Comparison of ENCODE assay signal across 21 mouse cellular contexts in the genomic region with DNA sequence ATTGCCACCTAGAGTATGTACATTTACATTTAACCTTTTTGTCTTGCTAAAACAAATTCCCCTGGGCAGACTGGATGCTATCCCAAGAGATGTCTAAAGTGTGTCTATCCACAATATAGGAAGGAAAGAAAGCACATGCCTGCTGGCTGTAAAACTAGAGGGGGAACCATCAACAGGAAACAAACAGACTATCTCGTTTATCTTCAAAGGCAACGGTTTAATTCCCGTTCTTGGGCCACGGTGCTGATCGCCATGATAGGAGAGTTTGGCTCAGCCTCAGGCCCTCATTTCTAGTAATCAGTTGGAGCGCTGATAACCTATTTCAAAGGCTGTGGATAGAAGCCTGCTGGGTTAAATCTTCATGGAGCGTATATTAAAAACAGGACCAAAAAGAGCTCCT.
DNase-seq lines count a peak whose midpoint lies in the region; ATAC-seq and TF ChIP-seq lines count a peak whose summit lies in the region.
"Had no signal": no experiment of that assay in that cellular context is flagged by ENCODE, and none has a peak within 500 bp of the region (broad histone marks: within the 10 kb centered on the region; RNA-seq: fewer than 3 reads in every experiment).

No protein-coding gene starts in this region.

- peaks cover 3% of the 10 kb centered on the region; the same call in 1 of the 2 replicates for H3K36me3 ChIP-seq in heart, adult 2 months (ENCODE audit: control insufficient read depth, insufficient read depth, low read length)
- no peaks in the 10 kb centered on the region for H3K36me3 ChIP-seq in hindbrain, embryonic 14.5 days (replicated peaks; ENCODE audit: control insufficient read depth, insufficient read depth)
- peaks cover 46% of the 10 kb centered on the region for H3K36me3 ChIP-seq in hindbrain, embryonic 10.5 days
- H3K36me3 ChIP-seq in lung, postnatal 0 days (ENCODE audit: insufficient read depth, low read length) = peaks cover 4% of the 10 kb centered on the region; the same call in 1 of the 2 replicates
- H3K36me3 ChIP-seq: forebrain, embryonic 15.5 days had no signal

- peak; percentile 0 for DNase-seq in heart, adult 11 months
- DNase-seq in heart, adult 2 months = no peak
- DNase-seq in hindbrain, embryonic 14.5 days (ENCODE audit: low spot score) = no peak
- no peak for DNase-seq in hindbrain, embryonic 10.5 days (ENCODE audit: low spot score)
- DNase-seq in liver = no peak
- no peak for DNase-seq in lung, postnatal 0 days (ENCODE audit: low spot score)
- DNase-seq: adrenal gland, adult 8-10 months; adrenal gland, postnatal 14 days; adrenal gland, postnatal 36 days; cerebellum, adult 11-12 months; cerebellum, adult 2 months; cerebellum, adult 9-10 months; cerebellum, postnatal 10 days; cerebellum, postnatal 25 days; forebrain, postnatal 0 days had no signal

- H3K9ac ChIP-seq in heart, adult 2 months (ENCODE audit: low read depth, low read length) = no peak overlapping the region
- no peak overlapping the region for H3K9ac ChIP-seq in hindbrain, embryonic 14.5 days
- no peak overlapping the region for H3K9ac ChIP-seq in lung, postnatal 0 days (replicated peaks; ENCODE audit: low read depth)
- H3K9ac ChIP-seq: embryonic facial prominence, embryonic 13.5 days; forebrain, embryonic 13.5 days; forebrain, embryonic 15.5 days; forebrain, postnatal 0 days had no signal

- no peaks in the 10 kb centered on the region for H3K79me2 ChIP-seq in heart, adult 2 months (replicated peaks; ENCODE audit: control insufficient read depth, insufficient read depth, low read length)

- no peak for TF ChIP-seq EP300 in heart, adult 2 months (IDR thresholded peaks at IDR 0.05; ENCODE audit: insufficient read depth, low read depth, low read length)
- TF ChIP-seq EP300 in lung, postnatal 0 days (IDR thresholded peaks at IDR 0.05) = no peak

- no peak overlapping the region for H3K4me2 ChIP-seq in hindbrain, embryonic 14.5 days (replicated peaks)
- no peak overlapping the region for H3K4me2 ChIP-seq in lung, postnatal 0 days (replicated peaks; ENCODE audit: low read depth, low read length)
- H3K4me2 ChIP-seq: embryonic facial prominence, embryonic 13.5 days; forebrain, embryonic 13.5 days; forebrain, embryonic 15.5 days had no signal

- TF ChIP-seq CTCF in heart, adult 2 months (IDR thresholded peaks at IDR 0.05) = no peak
- TF ChIP-seq CTCF in lung, postnatal 0 days (IDR thresholded peaks at IDR 0.05) = no peak

- H3K4me1 ChIP-seq in heart, adult 2 months (ENCODE audit: control insufficient read depth, insufficient read depth, low read length) = no peaks in the 10 kb centered on the region
- peaks cover 27% of the 10 kb centered on the region for H3K4me1 ChIP-seq in hindbrain, embryonic 14.5 days (replicated peaks; ENCODE audit: control insufficient read depth, insufficient read depth, low read length)
- peaks cover 22% of the 10 kb centered on the region for H3K4me1 ChIP-seq in hindbrain, embryonic 10.5 days (replicated peaks)
- no peaks in the 10 kb centered on the region for H3K4me1 ChIP-seq in lung, postnatal 0 days (ENCODE audit: insufficient read depth, low read depth, low read length)

- H3K27ac ChIP-seq in heart, adult 2 months = no peak overlapping the region
- 0 out of 2 replicates have a peak overlapping the region, but pooled peaks have one; percentile 17 for H3K27ac ChIP-seq in hindbrain, embryonic 14.5 days
- no peak overlapping the region for H3K27ac ChIP-seq in hindbrain, embryonic 10.5 days
- H3K27ac ChIP-seq in lung, postnatal 0 days (ENCODE audit: low read length) = no peak overlapping the region
- H3K27ac ChIP-seq: embryonic facial prominence, embryonic 13.5 days; forebrain, embryonic 13.5 days; forebrain, embryonic 15.5 days had no signal

- H3K27me3 ChIP-seq in heart, adult 2 months (ENCODE audit: control insufficient read depth, insufficient read depth, low read length) = no peaks in the 10 kb centered on the region
- H3K27me3 ChIP-seq in hindbrain, embryonic 14.5 days (ENCODE audit: control insufficient read depth, insufficient read depth, low read length) = no peaks in the 10 kb centered on the region
- H3K27me3 ChIP-seq in hindbrain, embryonic 10.5 days (ENCODE audit: insufficient read depth, poor library complexity, severe bottlenecking) = no peaks in the 10 kb centered on the region
- no peaks in the 10 kb centered on the region for H3K27me3 ChIP-seq in lung, postnatal 0 days (replicated peaks; ENCODE audit: insufficient read depth, low read length)
- H3K27me3 ChIP-seq: embryonic facial prominence, embryonic 13.5 days; forebrain, embryonic 13.5 days; forebrain, embryonic 15.5 days; Patski had no signal

- H3K9me3 ChIP-seq in hindbrain, embryonic 14.5 days (ENCODE audit: control insufficient read depth, low read length) = no peaks in the 10 kb centered on the region
- H3K9me3 ChIP-seq in hindbrain, embryonic 10.5 days = no peaks in the 10 kb centered on the region
- no peaks in the 10 kb centered on the region for H3K9me3 ChIP-seq in lung, postnatal 0 days (ENCODE audit: low read length)
- H3K9me3 ChIP-seq: embryonic facial prominence, embryonic 13.5 days; forebrain, embryonic 13.5 days; forebrain, embryonic 15.5 days had no signal

- 69% methylated on average over 7 of the region's 7 CpGs for WGBS in heart, adult 2 months
- WGBS in hindbrain, embryonic 14.5 days = 68% methylated on average over 7 of the region's 7 CpGs
- WGBS in hindbrain, embryonic 10.5 days = 89% methylated on average over 7 of the region's 7 CpGs
- 76% methylated on average over 7 of the region's 7 CpGs for WGBS in lung, postnatal 0 days

- intact Hi-C loops in heart, adult 2 months (cut with DNase I) = no loop called here

- no peak overlapping the region for H3K4me3 ChIP-seq in heart, adult 2 months
- H3K4me3 ChIP-seq in hindbrain, embryonic 14.5 days (replicated peaks; ENCODE audit: low read length) = no peak overlapping the region
- no peak overlapping the region for H3K4me3 ChIP-seq in hindbrain, embryonic 10.5 days
- H3K4me3 ChIP-seq in lung, postnatal 0 days (ENCODE audit: low read depth, low read length) = no peak overlapping the region
- H3K4me3 ChIP-seq: embryonic facial prominence, embryonic 13.5 days; forebrain, embryonic 13.5 days; forebrain, embryonic 15.5 days had no signal

- TF ChIP-seq POLR2A in heart, adult 2 months (IDR thresholded peaks at IDR 0.05; ENCODE audit: insufficient read depth, low read depth, low read length) = no peak

- ATAC-seq in hindbrain, embryonic 14.5 days (ENCODE audit: low FRiP score) = no peak
- ATAC-seq in megakaryocyte progenitor cell, adult 5-6 weeks (replicated peaks; ENCODE audit: poor library complexity) = peak; percentile 48
- no peak for ATAC-seq in lung, postnatal 0 days
- ATAC-seq: activated CD4-positive, CD25-positive, alpha-beta regulatory T cell, adult 4 months; forebrain, embryonic 13.5 days; forebrain, embryonic 15.5 days; forebrain, postnatal 0 days; Patski had no signal
